Mouse (Mus musculus): ENCODE results near the gene Ceacam16.

GRCm38 (mm10) chr7:19843561-19843960 is 17.5 kb downstream of the Ceacam16 start:
- peak; percentile 60 for TF ChIP-seq CTCF (IDR thresholded peaks at IDR 0.05; ENCODE audit: borderline replicate concordance, insufficient read depth, low read depth, low read length)
- no peak for TF ChIP-seq POLR2A (IDR thresholded peaks at IDR 0.05; ENCODE audit: borderline replicate concordance, insufficient read depth, low read length)

Measured in cerebellum, adult 2 months (tissue).